Mouse (Mus musculus) common myeloid progenitor, adult 5-6 weeks (primary cell): ENCODE data around the gene Axdnd1. TPM values are rescaled to one million over a fixed set of nuclear protein-coding genes. Genes with fewer than 3 reads are reported as not detected.

Experiments used
- total RNA-seq: library from RNA; stranded (forward); fragments of 200-1000, 187-1606 nt; gene quantifications from 2 replicates; pipeline ENCODE4 v1.2.3, GENCODE M21; 2017

Gene Axdnd1
- total RNA-seq, 1 experiment from 2014 or later: 0.37 TPM

Other genes with a start within 250 kb of the Axdnd1 start
- not detected in 2 replicates for gene Fam163a, start 216.1 kb downstream of the Axdnd1 start, total RNA-seq
- gene Tdrd5, start 117.5 kb downstream of the Axdnd1 start, total RNA-seq: 0.18 TPM in 1 of 2 replicates, not detected in the other
- gene Nphs2, start 110.4 kb downstream of the Axdnd1 start, total RNA-seq: not detected in 2 replicates
- 3,876 and 4,003 TPM in 2 replicates for gene Gm2000, start 55.1 kb downstream of the Axdnd1 start, total RNA-seq
- gene Soat1, start 53.2 kb upstream of the Axdnd1 start, total RNA-seq: 21.6 and 29.6 TPM in 2 replicates
- gene Gm10031, start 102.9 kb upstream of the Axdnd1 start, total RNA-seq: 17.3 and 21.4 TPM in 2 replicates
- gene Abl2, start 137.6 kb upstream of the Axdnd1 start, total RNA-seq: 19.7 and 21.1 TPM in 2 replicates